Mouse (Mus musculus) cortical plate, adult 2 months (tissue): ENCODE measurements at regions not wholly inside any gene's neighbourhood (a gene's known extent, or its start where the extent isn't known, plus 50 kb on each side); places are given as distances from the start of the nearest gene placed in this dataset.

Experiments
- CTCF ChIP-seq: fragments of 200-500 bp; IDR thresholded peaks from 2 replicates; pipeline ENCODE4 v1.5.1; 2011; ENCODE audit warnings: mild to moderate bottlenecking, control low read depth, low read length; ENCODE audit not compliant: insufficient read depth; ENCODE audit errors: extremely low read depth
- POLR2A ChIP-seq: fragments of 200-500 bp; IDR thresholded peaks from 2 replicates; pipeline ENCODE4 v1.6.1; 2011; ENCODE audit warnings: mild to moderate bottlenecking, low read length, control low read depth; ENCODE audit not compliant: insufficient read depth; ENCODE audit errors: extremely low read depth

GRCm38 (mm10) chr13:10636859-10637258 lies 276.2 kb upstream of the Chrm3 start:
- no peak for TF ChIP-seq CTCF
- no peak for TF ChIP-seq POLR2A
